Mouse (Mus musculus): ENCODE results near the gene Slc17a5.

Gene Slc17a5

GRCm38 (mm10) chr9:78587914-78588313 is at the start of gene Slc17a5:
Gene Slc17a5, minus strand, starts transcription at chr9:78588041.
- peak; percentile 95 for ATAC-seq (ENCODE audit: insufficient number of reproducible peaks, low FRiP score, low TSS enrichment)

GRCm38 (mm10) chr9:78633976-78634375 is 46.1 kb upstream of the Slc17a5 start:
- ATAC-seq (ENCODE audit: insufficient number of reproducible peaks, low FRiP score, low TSS enrichment) = no peak

GRCm38 (mm10) chr9:78631755-78632434 is 44.1 kb upstream of the Slc17a5 start:
- no peak for ATAC-seq (ENCODE audit: insufficient number of reproducible peaks, low FRiP score, low TSS enrichment)

- no peak for ATAC-seq (ENCODE audit: insufficient number of reproducible peaks, low FRiP score, low TSS enrichment)
Observed at GRCm38 (mm10) chr9:78629991-78630390, 42.1 kb upstream of the Slc17a5 start.

- ATAC-seq (ENCODE audit: insufficient number of reproducible peaks, low FRiP score, low TSS enrichment) = no peak
Observed at GRCm38 (mm10) chr9:78623301-78623747, 35.5 kb upstream of the Slc17a5 start.

GRCm38 (mm10) chr9:78619285-78619684 is 31.4 kb upstream of the Slc17a5 start:
- no peak for ATAC-seq (ENCODE audit: insufficient number of reproducible peaks, low FRiP score, low TSS enrichment)

GRCm38 (mm10) chr9:78615401-78616021 is 27.7 kb upstream of the Slc17a5 start, which contains the start of gene Cd109:
Gene Cd109, plus strand, starts transcription at chr9:78615546.
- no peak for ATAC-seq (ENCODE audit: insufficient number of reproducible peaks, low FRiP score, low TSS enrichment)

- ATAC-seq (ENCODE audit: insufficient number of reproducible peaks, low FRiP score, low TSS enrichment) = no peak
Observed at GRCm38 (mm10) chr9:78614201-78614600, 26.4 kb upstream of the Slc17a5 start.

- no peak for ATAC-seq (ENCODE audit: insufficient number of reproducible peaks, low FRiP score, low TSS enrichment)
Observed at GRCm38 (mm10) chr9:78601046-78601730, 13.3 kb upstream of the Slc17a5 start.

- ATAC-seq (ENCODE audit: insufficient number of reproducible peaks, low FRiP score, low TSS enrichment) = no peak
Observed at GRCm38 (mm10) chr9:78599927-78600326, 12.1 kb upstream of the Slc17a5 start.

GRCm38 (mm10) chr9:78596834-78597233 is 9.0 kb upstream of the Slc17a5 start:
- peak; percentile 58; the same call in 1 of the 2 replicates for ATAC-seq (ENCODE audit: insufficient number of reproducible peaks, low FRiP score, low TSS enrichment)

GRCm38 (mm10) chr9:78595769-78596555 is 8.1 kb upstream of the Slc17a5 start:
- ATAC-seq (ENCODE audit: insufficient number of reproducible peaks, low FRiP score, low TSS enrichment) = no peak

GRCm38 (mm10) chr9:78595257-78595656 is 7.4 kb upstream of the Slc17a5 start:
- ATAC-seq (ENCODE audit: insufficient number of reproducible peaks, low FRiP score, low TSS enrichment) = no peak

GRCm38 (mm10) chr9:78590471-78590870 is 2.6 kb upstream of the Slc17a5 start:
- no peak for ATAC-seq (ENCODE audit: insufficient number of reproducible peaks, low FRiP score, low TSS enrichment)

- ATAC-seq (ENCODE audit: insufficient number of reproducible peaks, low FRiP score, low TSS enrichment) = 0 out of 2 replicates have a peak, but pooled peaks have one; percentile 19
Observed at GRCm38 (mm10) chr9:78588411-78589033, 681 bp upstream of the Slc17a5 start.

GRCm38 (mm10) chr9:78587218-78587883 is 490 bp downstream of the Slc17a5 start:
- no peak for ATAC-seq (ENCODE audit: insufficient number of reproducible peaks, low FRiP score, low TSS enrichment)

GRCm38 (mm10) chr9:78579644-78580396 is 8.0 kb downstream of the Slc17a5 start:
- no peak for ATAC-seq (ENCODE audit: insufficient number of reproducible peaks, low FRiP score, low TSS enrichment)

- ATAC-seq (ENCODE audit: insufficient number of reproducible peaks, low FRiP score, low TSS enrichment) = no peak
Observed at GRCm38 (mm10) chr9:78578824-78579223, 9.0 kb downstream of the Slc17a5 start.

GRCm38 (mm10) chr9:78576466-78576865 is 11.4 kb downstream of the Slc17a5 start:
- no peak for ATAC-seq (ENCODE audit: insufficient number of reproducible peaks, low FRiP score, low TSS enrichment)
